Mouse (Mus musculus): Measurements from ENCODE around the gene Nufip1. TPM values are rescaled to one million over a fixed set of nuclear protein-coding genes. Genes with fewer than 3 reads are reported as not detected.
A peak's percentile ranks its signal among the peaks of the same experiment; 100 is the strongest.
"Not testable (repeated sequence)": the region's sequence is repeated elsewhere in the genome, so short reads cannot be mapped to it uniquely, and the experiment has no call there.

The Nufip1 gene
- total RNA-seq, 2 experiments from 2014 or later = 2.5 to 3.6 TPM

DNA sequence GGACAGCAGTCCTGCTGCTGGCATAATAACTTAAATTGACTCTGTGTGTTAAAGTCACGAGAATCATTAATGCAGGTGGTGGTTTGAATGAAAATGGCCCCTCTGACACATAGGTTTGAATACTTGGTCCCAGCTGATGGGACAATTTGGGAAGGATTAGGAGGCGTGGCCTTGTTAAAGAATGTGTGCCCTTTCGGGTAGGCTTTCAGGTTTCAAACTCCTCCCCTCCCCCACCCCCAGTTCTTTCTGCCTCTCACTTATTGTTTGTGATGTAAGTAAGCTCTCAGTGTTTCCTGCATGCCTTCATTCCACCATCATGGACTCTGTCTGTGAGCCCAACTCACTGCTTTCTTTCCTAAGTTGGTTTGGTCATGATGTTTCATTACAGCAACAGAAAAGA lies 16.6 kb downstream of the Nufip1 start:
- intact Hi-C loops (cut with DNase I) = loop anchor here (10.0 kb wide), 1 partner anchor 887 kb away; no protein-coding TSS in a partner anchor
- no peak for DNase-seq

- intact Hi-C loops (cut with DNase I) = loop anchor here (10.0 kb wide), 1 partner anchor 887 kb away; no protein-coding TSS in a partner anchor
These were observed 17.5 kb downstream of the Nufip1 start for GRCm38 (mm10) chr14:76128174-76128573.

DNA sequence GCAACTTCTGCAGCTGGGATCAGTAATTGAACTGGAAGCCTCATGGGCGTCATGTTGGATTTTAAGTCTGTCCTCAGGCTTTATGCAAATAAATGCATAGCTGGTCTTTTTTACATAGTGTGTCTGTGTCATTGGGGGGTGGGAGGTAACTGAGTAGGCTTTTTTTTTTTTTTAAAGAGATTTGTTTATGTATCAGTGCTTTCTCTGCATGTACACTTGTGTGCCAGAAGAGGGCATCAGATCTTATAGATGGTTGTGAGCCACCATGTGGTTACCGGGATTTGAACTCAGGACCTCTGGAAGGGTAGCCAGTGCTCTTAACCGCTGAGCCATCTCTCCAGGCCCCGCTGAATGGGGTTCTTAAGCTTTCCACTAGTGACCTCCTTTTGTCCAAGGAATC lies 24.3 kb downstream of the Nufip1 start:
- intact Hi-C loops (cut with DNase I) = no loop called here
- no peak for DNase-seq

More at GRCm38 (mm10) chr14:76128174-76128573, 17.5 kb downstream of the Nufip1 start:
- no peak for DNase-seq

DNA sequence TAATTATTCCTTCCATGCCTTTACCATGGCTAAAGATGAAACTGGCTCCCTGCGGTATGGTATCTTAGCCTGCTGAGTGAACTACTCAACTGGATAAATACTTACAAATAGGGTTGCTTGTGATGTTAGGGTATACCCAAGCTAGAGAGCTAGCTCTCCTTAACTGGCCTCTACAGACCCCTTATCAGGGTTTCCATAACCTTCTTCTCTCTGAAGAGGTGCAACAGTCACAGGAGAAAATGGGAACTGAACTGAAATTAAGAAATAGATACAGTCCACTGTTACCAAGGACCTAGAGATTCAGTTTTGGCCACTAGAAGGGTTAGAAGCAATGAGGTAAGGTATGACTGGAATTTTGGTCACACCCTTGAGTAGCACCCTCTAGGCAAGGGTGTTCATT lies 34.6 kb downstream of the Nufip1 start:
- DNase-seq = no peak
- intact Hi-C loops (cut with DNase I) = no loop called here

DNA sequence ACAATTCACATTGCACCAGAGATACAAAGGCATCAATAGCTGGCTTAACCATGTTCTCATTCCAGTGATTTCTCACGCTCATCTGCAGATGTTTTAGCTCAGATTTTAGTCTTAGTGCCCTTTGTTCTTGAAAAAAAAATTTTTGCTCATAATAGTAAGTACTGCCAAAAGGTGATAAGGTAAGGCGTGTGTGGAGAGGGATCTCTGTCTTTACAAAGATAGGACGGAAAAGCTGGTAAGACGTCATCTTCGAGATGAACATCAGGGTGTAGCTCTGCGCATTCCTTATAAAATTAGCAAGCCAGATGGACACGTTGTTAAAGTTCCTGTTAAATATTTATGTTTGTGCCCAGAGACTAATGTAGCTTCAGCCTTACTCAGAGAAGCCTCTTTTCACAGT lies 35.2 kb downstream of the Nufip1 start:
- intact Hi-C loops (cut with DNase I) = no loop called here
- DNase-seq = no peak

DNA sequence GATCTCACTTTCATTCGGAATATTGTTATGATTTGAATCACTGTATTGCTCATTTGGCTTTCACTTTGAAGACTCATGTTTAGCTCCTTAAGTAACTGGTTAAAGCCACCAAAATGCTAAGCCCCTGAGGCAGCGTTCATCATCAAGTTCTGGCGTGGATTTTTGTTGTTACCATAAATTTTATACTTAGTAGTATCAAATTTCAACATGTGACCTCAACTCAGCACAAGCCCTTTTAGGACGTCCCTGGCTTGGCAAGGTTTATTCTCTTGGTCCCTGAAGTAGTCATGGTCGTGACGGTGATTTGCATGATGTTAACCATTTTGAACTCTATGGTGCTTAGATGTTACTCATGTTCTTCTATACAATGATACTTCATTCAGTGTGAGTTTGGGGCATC lies 36.4 kb downstream of the Nufip1 start:
- no peak for DNase-seq
- intact Hi-C loops (cut with DNase I) = no loop called here

DNA sequence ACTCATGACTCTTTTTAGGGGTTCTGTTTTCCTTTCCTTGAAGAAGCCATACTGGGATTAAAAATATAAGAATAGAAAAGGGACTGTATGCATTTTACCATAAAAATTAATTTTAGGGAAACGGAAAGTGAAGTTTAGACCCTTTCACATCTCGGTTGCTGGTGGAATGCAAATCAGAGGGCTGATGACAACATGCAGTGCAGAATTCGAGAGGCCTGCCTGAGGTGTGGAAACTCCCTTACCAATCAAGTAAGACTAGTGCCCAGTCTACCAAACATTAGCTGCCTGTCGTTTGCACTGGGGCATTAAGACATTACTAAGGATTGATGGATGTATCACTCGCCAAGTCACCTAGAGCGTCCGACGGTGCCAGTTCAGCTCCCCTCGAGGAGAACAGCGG lies 37.6 kb downstream of the Nufip1 start:
- intact Hi-C loops (cut with DNase I) = no loop called here
- DNase-seq = no peak

GRCm38 (mm10) chr14:76149531-76150179 lies 39.0 kb downstream of the Nufip1 start:
- intact Hi-C loops (cut with DNase I) = loop anchor here (5.0 kb wide), 1 partner anchor 323 kb away; no protein-coding TSS in a partner anchor
- peak; percentile 72 to 83 for DNase-seq

DNA sequence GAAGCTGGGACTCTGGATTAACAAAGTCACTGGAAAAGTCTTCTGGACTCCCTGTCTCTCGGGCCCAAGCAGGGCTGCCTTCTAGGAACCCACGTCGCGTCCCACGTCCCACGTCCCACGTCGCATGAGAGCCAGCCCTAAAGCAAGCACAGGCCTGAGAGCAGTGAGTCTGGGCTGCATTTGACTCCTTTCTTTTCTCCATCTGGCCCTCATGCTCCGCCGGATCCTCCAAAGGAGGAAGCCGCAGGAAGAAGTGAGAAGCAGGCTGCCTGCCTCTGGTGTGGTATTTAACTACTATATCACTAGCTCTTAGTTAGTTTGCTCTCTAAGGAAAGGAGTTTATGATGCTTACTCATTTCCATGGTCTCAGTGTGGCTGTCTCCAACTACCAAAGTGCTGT lies 39.8 kb downstream of the Nufip1 start:
- intact Hi-C loops (cut with DNase I) = loop anchor here (5.0 kb wide), 1 partner anchor 322 kb away; no protein-coding TSS in a partner anchor
- no peak for DNase-seq

DNA sequence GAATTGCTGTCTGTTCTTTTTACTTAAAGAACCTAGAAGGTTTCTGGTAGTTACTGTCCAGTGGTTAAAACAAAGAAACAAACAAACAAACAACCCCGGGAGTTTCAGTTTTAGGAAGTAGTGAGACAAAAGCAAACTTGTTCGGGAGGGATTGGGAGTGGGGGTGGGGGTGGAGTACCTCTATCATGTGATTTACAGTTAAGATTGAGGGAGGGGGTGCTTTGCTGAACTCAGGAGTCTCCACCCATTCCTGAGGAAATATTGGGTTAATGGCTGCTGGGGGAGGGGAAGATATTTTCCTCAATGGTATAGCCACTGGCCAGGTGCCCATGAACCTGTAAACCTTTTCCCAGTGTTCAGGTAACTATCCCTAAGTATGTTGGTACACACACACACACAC lies 40.3 kb downstream of the Nufip1 start:
- intact Hi-C loops (cut with DNase I) = loop anchor here (5.0 kb wide), 1 partner anchor 321 kb away; no protein-coding TSS in a partner anchor
- DNase-seq = no peak

GRCm38 (mm10) chr14:76151820-76152161 lies 41.1 kb downstream of the Nufip1 start:
- intact Hi-C loops (cut with DNase I) = loop anchor here (5.0 kb wide), 1 partner anchor 321 kb away; no protein-coding TSS in a partner anchor

GRCm38 (mm10) chr14:76152162-76153002 lies 41.7 kb downstream of the Nufip1 start:
- DNase-seq = peak; percentile 91 to 95
- intact Hi-C loops (cut with DNase I) = loop anchor here (5.0 kb wide), 1 partner anchor 320 kb away; no protein-coding TSS in a partner anchor

More at GRCm38 (mm10) chr14:76151820-76152161, 41.1 kb downstream of the Nufip1 start:
- no peak for DNase-seq

- DNase-seq = no peak
- intact Hi-C loops (cut with DNase I) = loop anchor here (5.0 kb wide), 1 partner anchor 319 kb away; no protein-coding TSS in a partner anchor
These were observed 42.4 kb downstream of the Nufip1 start for GRCm38 (mm10) chr14:76153003-76153675.

DNA sequence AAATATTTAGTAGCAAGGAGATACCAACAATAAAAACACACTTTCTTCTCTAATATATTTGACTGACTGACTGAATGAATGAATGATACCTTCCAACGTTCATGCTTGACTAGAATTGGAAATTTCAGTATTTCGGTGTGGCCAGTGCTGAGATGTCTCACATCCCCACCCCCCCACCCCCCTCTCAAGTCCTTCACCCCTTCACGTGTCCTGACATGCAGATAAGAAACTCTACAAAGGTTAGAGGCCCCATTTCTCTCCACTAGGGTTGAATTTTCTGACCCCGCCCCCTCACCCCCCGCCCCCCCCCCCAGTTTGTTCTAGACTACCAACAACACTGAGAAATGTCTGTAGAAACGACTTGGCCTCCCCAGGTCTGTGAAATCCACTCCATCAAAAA lies 43.1 kb downstream of the Nufip1 start:
- no peak for DNase-seq
- intact Hi-C loops (cut with DNase I) = loop anchor here (5.0 kb wide), 1 partner anchor 318 kb away; no protein-coding TSS in a partner anchor

DNA sequence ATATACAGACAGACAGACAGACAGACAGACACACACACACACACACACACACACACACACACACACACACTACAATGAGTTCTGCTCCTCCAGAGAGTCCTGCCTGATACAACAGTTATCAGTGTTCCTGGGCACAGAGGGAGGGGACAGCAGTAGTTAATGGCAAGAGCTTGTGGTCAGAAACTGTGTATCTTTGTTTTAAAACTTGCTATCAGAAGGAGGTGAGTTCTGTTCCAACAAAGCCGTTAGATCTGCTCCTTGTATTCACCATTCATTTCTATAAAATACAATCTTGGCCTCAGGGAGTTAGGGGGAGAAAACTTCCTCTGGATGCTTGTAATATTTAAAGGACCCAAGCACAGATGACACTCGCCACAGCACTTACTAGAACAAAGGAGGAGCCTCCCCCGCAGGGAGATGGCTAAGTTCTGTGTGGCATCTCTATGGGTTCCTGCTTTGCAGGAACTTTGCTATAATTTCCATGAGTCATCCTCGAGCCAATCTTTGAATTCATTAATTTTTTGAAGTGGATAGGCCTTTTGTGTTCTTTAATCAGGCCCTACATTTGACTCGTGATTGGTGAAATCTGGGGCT lies 47.6 kb downstream of the Nufip1 start:
- intact Hi-C loops (cut with DNase I) = no loop called here

GRCm38 (mm10) chr14:76160580-76160979 lies 49.9 kb downstream of the Nufip1 start:
- DNase-seq; intact Hi-C loops (cut with DNase I): not testable (repeated sequence)

More for the DNA sequence above, 47.6 kb downstream of the Nufip1 start:
- no peak for DNase-seq

GRCm38 (mm10) chr14:76164236-76164635 lies 53.5 kb downstream of the Nufip1 start:
- intact Hi-C loops (cut with DNase I) = no loop called here
- DNase-seq = no peak

- intact Hi-C loops (cut with DNase I) = loop anchor here (5.0 kb wide), 1 partner anchor 72 kb away; no protein-coding TSS in a partner anchor
- no peak for DNase-seq
These were observed 54.4 kb downstream of the Nufip1 start for GRCm38 (mm10) chr14:76164904-76165755.

- DNase-seq = no peak
- intact Hi-C loops (cut with DNase I) = loop anchor here (5.0 kb wide), 1 partner anchor 67 kb away; no protein-coding TSS in a partner anchor
These were observed 59.3 kb downstream of the Nufip1 start for GRCm38 (mm10) chr14:76169876-76170466.

Measured in gastrocnemius, postnatal 36 days (tissue).